Mouse (Mus musculus): Measurements from ENCODE around the gene Atad1.
A peak's percentile ranks its signal among the peaks of the same experiment; 100 is the strongest.
"Not testable (repeated sequence)": the region's sequence is repeated elsewhere in the genome, so short reads cannot be mapped to it uniquely, and the experiment has no call there.

Atad1 gene

DNA sequence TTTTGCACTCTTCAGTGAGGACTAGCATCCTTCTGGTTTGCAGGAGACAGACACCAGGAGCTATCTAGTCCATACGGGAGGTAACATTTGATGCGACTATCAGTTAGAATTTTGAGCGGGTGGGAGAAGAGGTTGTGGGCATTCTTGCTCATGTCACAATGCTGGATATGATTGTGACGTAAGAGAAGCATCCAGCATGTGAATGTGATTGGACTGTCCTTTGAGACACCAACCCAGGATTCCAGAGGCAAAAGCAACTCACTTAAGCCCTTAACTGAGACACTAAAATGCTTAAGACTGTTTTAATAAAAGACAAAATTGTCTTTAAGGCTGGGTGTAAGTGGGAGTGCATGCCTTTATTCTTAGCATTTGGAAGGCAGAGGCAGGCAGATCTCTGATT, at the start of gene Atad1:
Gene Atad1, minus strand, starts transcription at position 101 of the 400 bp plus-strand sequence.
- no peak for DNase-seq (ENCODE audit: inconsistent age in 2 of 2, low spot score in 1 of 2)

DNA sequence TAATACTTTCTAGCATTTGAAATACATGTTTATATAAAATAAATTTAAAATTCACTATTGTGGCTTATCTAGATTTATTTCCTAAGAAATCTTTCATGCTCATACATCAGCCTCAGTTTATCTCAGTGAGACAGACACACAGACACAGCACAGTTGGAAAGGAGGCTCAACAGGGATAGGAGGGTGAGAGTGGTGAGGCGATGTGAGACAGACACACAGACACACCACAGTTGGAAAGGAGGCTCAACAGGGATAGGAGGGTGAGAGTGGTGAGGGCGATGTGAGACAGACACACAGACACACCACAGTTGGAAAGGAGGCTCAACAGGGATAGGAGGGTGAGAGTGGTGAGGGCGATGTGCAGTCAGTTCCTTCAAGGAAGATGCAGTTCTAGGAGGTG, 48.4 kb upstream of the Atad1 start:
- not testable (repeated sequence) for DNase-seq (ENCODE audit: inconsistent age in 2 of 2, low spot score in 1 of 2)

DNA sequence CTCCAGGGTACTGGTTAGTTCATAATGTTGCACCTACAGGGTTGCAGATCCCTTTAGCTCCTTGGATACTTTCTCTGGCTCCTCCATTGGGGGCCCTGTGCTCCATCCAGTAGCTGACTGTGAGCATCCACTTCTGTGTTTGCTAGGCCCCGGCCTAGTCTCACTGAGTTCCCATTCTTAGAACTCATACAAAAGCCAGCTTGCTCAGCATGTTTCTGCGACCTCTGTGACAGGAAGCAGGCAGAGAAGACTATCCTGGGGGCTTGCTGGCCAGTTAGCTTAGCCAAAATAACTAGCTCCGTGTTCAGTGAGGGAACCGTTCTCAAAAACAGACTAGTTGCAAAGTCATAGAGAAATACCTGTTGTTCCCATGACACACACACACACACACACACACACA, 47.8 kb upstream of the Atad1 start:
- DNase-seq (ENCODE audit: inconsistent age in 2 of 2, low spot score in 1 of 2): not testable (repeated sequence)

DNA sequence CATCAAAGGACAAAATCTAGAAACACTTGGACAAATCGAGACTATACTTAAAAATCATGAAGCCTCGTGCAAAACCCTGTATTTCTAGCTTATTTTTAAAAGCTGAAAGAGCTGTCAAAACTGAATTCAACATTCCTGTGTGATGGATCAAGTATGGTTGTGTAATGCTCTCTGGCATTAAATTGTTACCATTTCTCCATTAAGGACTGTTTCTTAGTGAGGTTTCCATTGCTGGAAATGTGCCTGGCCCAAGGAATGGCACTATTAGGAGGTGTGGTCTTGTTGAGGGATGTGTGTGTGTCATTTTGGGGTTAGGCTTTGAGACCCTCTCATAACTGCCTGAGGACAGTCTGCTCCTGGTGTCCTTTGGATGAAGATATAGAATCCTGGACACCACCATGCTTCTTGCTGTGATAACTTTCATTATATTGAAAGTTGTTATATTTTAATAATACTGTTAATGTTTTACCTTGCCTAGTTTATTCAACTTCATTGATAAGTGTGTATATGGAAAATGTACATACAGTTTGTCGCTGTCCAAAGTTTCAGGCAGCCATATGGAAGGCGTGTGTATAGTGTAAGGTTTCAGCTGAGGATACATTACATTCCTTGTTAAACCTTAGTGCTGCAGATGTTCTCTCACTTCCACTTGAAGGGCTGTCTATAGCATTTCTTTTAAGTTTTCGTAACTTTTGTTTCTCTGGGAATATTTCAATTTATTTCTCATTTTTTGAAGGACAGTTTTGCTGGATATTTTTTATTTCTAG, 41.9 kb upstream of the Atad1 start:
- no peak for DNase-seq (ENCODE audit: inconsistent age in 2 of 2, low spot score in 1 of 2)

DNA sequence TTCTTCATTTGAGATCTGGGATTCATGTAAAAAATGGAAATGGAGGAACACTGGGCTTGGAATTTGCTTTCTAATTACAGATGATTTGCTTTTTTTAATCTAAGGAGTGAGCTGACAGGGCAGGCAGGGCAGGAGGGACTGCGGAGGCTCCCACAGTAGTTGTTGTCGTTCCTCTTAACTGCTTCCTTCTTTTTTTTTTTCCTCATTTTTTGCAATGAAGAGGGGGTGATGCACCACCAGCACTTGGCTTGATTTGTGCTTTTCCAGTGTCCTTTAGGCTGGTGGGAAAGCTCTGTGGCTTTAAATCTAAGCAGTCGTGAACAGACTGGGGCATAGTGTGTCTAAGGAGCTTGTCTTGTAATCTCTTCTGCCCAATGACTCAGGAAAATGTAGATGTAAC, 39.5 kb upstream of the Atad1 start:
- DNase-seq (ENCODE audit: inconsistent age in 2 of 2, low spot score in 1 of 2): no peak

DNA sequence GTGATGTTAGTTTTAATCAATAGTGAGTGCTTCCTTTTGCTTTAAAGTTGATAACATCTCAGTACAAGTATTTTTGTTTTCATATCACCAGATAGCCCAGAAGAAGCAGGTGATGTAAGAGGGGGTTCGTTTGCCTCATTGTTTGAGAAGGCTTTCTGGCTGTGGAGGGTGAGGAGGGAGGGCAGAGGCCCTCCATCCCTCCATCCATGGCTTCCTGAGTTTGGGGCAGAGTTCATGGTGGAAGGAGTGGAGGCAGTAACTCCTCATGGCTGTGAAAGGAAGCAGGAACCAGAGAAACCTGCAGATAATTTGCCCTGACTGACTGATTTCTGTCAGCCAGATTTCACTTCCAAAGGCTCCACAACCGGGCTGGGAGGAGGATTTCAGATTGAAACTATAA, 38.8 kb upstream of the Atad1 start:
- DNase-seq (ENCODE audit: inconsistent age in 2 of 2, low spot score in 1 of 2): no peak

DNA sequence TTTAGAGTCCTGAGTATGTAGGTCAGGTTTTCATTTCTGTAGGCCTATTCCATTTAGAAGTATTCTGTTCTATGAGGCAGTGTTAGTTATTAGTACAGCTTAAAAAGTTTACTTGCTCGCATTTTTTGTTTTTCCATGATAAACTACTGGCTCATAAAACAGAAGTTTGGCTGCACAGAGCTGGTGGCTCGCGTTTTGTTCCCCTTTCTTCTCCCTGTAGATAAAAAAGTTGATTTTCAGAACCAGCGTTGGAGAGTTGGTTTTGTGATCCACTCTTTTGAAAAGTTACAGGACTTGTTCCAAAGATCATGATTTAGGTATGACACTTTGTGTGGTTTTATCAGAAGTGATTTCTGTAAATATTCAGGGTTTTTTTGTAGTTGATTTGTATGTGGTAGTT, 22.9 kb upstream of the Atad1 start:
- no peak for DNase-seq (ENCODE audit: inconsistent age in 2 of 2, low spot score in 1 of 2)

DNA sequence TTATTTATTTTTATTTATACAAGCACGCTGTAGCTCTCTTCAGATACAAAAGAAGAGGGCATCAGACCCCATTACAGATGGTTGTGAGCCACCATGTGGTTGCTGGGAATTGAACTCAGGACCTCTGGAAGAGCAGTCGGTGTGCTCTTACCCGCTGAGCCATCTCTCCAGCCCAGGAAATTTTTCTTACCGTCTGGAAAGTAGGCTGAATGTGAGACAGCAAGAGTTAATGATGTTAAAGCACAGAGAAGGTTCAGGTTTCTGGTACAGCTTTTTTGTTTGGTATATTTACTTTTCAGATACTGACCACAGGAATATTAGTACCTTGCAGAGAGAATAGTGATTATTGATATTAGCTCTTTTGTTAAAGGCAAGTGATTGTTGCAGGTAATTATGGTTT, 21.6 kb upstream of the Atad1 start:
- no peak for DNase-seq (ENCODE audit: inconsistent age in 2 of 2, low spot score in 1 of 2)

DNA sequence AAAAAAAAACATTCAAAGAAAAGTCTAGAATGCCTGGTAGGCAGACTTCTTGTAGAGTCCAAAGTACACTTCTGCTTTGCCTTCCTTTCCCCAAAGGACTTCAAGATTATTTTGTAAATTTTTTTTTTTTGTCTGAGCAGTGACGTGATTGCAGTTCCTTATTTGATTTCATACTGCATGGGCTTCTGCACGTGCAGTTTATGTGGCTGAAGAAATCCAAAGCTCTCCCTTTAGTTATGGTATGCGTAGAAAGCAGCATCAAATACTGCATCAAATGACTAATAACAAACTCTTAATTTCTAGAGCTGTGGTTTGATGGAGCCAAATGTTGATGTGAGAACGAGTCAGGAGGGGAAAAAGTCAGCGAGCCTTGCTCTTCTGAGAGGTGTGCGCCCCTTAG, 20.9 kb upstream of the Atad1 start:
- peak in 1 of 2 experiments; percentile 50 for DNase-seq (ENCODE audit: inconsistent age in 2 of 2, low spot score in 1 of 2)

DNA sequence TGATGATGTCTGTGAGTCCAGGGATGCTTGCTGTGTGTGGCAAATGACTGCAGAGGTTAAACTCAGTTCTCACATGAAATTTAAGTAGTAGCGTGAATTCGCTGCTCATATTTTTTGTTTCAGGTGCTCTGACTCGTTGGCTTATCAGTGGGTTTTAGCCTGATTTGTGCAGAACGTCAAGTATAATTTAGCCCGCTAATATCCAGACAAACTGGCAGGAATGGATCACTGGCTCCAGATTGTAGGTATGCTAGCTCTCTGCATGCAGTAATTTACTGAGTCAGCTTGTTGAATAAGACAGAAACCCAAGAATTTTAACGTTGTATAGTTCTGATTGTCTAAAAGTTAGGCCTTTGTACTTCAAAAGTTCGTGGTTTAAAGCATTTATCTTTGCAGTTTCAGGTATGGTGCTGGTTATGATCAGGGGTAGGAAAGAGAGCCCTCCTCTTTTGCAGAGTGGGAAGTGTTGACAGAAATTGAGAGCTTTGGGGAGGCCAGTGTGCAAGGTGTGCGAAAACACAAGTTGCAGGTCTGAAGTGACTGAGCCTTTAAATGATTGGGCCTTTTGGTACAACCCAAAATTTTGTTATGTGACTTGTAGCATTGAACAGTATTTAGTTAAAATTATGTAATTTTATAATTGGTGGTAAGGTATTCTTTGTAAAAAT, 19.9 kb upstream of the Atad1 start:
- peak in 1 of 2 experiments; percentile 70 for DNase-seq (ENCODE audit: inconsistent age in 2 of 2, low spot score in 1 of 2)

DNA sequence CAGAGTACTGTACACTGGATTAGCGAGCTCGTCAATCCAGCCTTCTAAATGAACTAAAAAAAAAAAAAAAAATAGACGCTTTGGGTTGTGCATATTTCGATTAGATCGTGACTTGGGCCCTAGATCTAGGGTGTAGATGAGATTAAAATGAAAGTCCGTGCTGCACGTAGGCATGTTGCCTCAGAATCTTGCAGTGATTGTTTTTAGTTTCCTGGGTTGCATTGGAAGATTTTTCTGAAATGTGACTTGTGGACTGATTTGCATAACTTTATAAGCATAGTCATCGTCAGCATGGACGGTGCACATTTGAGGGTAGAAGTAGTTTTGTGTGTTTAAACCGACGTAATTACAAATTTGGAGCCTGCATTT, 19.2 kb upstream of the Atad1 start:
- no peak for DNase-seq (ENCODE audit: inconsistent age in 2 of 2, low spot score in 1 of 2)

DNA sequence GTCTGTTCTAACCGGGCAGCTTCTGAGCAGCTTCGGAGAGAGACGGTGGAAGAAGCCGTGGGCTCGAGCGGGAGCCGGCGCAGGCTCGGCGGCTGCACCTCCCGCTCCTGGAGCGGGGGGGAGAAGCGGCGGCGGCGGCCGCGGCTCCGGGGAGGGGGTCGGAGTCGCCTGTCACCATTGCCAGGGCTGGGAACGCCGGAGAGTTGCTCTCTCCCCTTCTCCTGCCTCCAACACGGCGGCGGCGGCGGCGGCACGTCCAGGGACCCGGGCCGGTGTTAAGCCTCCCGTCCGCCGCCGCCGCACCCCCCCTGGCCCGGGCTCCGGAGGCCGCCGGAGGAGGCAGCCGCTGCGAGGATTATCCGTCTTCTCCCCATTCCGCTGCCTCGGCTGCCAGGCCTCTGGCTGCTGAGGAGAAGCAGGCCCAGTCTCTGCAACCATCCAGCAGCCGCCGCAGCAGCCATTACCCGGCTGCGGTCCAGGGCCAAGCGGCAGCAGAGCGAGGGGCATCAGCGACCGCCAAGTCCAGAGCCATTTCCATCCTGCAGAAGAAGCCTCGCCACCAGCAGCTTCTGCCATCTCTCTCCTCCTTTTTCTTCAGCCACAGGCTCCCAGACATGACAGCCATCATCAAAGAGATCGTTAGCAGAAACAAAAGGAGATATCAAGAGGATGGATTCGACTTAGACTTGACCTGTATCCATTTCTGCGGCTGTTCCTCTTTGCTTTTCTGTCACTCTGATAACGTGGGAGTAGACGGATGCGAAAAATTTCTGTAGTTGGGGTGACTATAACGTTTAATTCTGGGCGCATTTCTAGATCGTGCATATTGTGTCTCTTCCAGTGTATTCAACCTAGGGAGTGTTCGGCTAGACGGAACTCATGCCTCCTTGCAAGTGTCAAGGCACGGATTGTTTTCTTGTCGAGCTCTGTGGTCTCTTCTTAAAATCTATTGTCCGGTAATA, 18.5 kb upstream of the Atad1 start:
- peak in 1 of 2 experiments; percentile 93 for DNase-seq (ENCODE audit: inconsistent age in 2 of 2, low spot score in 1 of 2)

DNA sequence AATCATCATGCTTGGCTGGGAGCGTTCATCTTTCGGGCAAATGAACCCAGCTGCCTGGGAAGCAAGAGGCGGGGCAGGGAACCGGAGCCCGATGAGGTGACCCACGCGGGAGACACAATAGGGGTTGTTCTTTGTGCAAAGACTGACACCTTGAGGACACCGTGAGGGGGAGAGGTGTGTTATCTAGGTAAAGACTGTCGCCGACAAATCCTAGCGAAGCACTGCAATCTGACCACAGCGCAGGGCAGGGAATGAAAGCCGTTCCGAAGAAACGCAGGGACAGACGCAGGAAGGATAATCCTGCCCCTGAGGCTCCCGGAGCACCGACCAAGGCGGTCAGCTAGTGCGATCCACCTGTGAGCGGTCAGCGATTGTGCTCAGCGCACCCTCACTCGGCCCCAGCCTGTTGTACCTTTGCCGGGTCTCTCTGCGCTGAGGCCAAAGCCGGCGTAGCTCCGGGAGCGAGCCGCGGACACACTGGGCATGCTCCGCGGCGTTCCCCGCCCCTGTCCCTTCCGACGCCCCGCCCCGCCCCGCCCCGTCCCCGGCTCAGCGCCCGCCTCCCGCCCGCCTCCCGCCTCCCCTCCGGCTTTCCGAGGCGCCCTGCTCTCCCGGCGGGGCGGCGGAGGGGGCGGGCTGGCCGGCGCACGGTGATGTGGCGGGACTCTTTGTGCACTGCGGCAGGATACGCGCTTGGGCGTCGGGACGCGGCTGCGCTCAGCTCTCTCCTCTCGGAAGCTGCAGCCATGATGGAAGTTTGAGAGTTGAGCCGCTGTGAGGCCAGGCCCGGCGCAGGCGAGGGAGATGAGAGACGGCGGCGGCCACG, 17.5 kb upstream of the Atad1 start, which contains the start of gene Pten:
Gene Pten, plus strand, starts transcription at position 598 of the 826 bp plus-strand sequence.
- DNase-seq (ENCODE audit: inconsistent age in 2 of 2, low spot score in 1 of 2): peak; percentile 97 to 99

DNA sequence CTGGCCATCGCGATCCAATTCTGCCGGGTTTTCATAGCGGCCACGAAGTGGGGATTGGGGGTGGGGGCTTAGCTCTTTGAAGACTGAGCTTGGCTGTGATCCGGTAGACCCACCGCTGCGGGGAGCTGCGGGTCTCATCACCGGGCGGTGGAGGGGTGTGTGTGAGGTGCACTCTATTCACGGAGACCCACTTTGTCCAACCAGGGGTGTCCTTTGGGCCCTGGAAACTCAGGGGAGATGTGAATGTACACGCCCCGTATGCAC, 17.0 kb upstream of the Atad1 start:
- no peak for DNase-seq (ENCODE audit: inconsistent age in 2 of 2, low spot score in 1 of 2)

DNA sequence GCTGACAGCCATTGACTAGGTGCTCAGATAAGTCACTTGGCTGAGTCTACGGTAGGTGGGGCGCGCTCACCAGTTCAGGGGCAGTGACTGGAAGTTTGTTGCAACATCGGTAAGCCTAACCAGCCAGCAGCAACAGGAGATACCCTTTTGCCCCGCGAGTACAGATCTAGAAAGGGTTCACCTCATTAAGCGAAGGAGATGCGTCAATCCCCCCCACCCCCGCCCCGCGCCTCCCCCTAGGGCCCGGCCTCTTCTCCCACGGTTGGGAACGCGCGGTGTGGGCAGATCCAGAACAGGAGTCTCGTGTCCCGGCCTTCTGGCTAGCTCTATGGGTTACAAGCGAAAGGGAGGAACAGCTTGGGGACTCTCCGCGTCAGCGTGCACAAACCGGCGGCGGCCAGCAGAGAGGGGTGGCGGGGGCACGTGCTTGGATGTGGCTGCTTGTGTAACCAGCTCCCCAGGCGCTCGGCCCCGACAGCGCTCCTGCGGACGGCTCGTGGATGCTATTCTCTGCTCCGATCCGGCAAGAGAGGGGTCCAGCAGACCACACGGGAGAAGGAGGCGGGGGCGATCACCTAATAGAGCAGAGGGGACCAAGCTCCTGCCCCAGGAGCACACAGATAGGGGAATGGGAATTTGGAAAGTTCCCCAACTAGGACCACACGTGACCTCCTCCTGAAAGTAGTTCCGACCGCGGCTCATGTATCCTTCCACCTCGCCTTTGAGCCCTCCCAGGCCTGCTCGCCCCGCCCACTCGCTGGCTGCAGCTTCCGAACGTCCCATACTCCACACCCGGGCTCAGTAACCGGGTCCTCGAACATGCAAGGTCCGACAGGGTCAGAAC, 16.4 kb upstream of the Atad1 start:
- DNase-seq (ENCODE audit: inconsistent age in 2 of 2, low spot score in 1 of 2): peak; percentile 98 to 99

DNA sequence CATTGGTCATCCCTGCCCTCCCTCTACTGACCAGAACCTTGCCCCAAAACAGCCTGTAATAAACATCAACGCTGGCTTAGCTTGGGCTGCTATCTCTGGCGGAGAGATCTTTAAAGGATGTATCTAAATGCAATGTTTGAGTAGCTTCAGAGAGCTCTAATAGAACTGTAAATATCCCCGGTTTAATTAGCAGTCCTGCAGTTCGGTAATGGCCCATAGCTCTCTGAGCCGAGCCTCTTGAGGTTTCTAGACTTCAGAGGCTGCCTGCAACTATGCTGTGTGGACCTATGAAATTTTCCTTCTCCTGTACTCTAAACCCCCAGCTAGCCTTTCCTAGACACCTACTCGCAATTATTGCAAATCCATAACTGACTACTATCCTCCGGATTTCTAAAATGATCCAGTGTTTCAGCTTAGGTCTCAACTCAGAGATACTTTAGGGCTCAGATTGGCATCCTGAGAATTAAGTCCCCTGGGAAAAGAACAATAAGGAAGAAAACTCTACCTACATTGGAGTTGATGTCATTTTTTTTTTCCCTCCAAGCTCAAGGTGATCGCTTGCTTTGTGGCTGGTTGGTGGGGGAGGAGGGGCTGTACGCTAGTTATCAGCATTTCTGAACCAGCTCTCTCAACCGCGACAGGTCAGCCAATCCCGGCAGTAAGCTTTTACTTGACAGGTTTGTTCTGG, 15.7 kb upstream of the Atad1 start:
- no peak for DNase-seq (ENCODE audit: inconsistent age in 2 of 2, low spot score in 1 of 2)

DNA sequence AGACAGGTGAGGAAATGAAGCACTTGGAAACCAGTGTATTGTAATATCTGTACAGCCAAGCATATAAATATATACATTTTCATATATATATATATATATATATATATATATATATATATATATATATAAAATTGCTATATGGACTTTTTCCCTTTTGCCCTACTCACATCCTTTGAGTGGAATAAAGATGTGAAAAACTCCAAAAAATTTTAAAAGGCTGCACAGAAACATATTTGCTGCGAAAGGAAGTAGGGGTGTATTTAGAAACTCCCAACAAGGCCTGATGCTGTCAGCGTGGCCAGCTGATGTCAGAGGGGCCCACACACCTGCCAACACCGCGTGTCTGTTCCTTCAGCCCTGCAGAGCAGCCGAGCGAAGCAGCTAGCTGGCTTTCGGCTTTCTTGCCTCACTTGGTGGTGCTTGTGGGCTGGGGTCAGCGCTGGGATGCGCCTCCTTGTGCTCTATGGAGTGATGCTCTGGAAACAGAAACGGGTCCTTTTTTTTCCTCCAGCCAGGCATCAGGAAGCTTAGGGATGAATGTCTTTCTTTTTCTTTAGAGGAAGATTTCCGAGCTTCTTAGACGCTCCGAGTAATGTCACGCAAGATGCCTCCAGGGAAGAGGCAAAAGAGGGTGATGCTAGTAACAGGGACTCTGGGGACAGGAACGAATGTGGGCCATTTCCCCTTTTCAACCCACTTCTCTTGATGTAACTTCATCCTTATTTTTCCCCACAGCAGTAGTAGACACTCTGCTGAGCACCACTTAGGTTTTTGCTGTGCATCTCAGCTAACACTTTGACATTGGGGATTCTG, 14.8 kb upstream of the Atad1 start:
- peak in 1 of 2 experiments; percentile 30 for DNase-seq (ENCODE audit: inconsistent age in 2 of 2, low spot score in 1 of 2)

DNA sequence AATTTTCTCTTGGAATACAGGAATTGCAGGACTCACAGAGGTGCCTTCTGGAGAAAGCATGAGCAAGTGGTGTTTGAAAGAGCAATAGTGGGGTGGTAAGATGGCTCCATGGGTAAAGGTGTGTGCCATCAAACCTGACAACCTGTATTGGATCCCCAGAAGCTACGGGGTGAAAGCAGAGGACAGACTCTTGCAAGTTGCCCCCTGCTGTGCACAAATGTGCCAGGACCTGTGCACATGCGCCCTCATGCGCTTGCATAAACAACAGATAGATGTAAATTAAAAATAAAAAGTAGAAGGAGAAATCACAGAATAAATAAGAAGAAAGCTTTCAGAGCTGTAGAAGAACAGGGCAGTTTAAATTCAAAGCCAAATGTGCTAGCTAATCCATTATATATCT, 13.8 kb upstream of the Atad1 start:
- DNase-seq (ENCODE audit: inconsistent age in 2 of 2, low spot score in 1 of 2): no peak

DNA sequence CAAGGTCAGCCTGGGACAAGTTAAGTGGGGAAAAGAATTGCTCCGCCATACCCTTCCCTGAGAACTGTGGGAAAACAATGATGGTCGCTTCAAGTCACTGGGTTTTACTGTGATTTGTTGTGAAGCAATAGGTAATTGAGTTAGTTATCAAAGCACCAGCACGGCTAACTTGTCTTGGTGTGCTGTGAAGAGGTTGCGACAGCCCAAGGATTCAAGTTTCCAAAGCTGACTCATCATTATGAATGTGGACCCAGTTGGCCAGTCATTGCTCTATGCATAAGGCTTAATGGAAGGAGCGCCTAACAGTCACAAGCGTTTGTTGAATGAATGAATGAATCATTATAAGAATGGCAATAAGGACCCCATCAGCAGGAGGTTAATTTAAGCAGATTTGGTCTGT, 12.8 kb upstream of the Atad1 start:
- peak in 1 of 2 experiments; percentile 44 for DNase-seq (ENCODE audit: inconsistent age in 2 of 2, low spot score in 1 of 2)

Measured in adrenal gland, adult (tissue).